Mouse (Mus musculus): ENCODE results near the gene Cfap52.

DNA sequence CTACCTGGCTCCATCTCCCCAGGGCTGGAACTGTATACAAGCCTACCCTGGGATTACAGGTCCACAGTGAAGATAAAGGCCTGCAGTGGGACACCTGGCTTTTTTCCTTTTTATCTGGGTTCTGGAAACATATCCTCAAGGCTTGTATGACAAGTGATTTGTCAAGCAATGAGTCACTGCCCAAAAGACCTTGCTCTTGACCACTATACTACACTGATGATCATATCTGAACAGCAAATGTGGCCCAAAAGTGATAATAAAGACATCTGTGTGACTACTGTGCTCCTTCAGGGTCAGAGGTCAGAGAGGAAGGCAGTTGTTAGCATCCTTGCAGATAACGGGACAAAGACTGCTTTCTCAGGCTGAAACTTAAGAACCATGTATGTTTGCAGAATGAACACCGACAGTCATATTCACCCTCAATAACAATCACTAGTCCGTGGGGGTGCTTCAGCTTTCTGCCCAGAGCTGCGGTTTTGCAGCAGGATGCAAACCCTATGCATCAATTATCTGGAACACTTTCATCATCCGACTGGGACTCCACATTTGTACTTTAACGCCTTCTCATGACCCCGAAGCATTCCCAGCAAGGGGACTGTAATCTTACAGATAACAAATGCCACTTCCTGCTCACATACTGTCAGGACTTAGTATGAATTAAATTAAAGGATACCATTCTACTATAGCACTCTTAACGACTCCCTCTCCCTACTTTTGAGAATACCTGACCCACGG is 45.1 kb downstream of the Cfap52 start:
- TF ChIP-seq CTCF (IDR thresholded peaks at IDR 0.05; ENCODE audit: extremely low read depth, insufficient read depth, insufficient read length, insufficient replicate concordance) (no peak), POLR2A (IDR thresholded peaks at IDR 0.05; ENCODE audit: low read depth, low read length) (no peak)

Data from spleen, adult 2 months (tissue).